ENCODE assay signal across 10 mouse cellular contexts in the genomic region with DNA sequence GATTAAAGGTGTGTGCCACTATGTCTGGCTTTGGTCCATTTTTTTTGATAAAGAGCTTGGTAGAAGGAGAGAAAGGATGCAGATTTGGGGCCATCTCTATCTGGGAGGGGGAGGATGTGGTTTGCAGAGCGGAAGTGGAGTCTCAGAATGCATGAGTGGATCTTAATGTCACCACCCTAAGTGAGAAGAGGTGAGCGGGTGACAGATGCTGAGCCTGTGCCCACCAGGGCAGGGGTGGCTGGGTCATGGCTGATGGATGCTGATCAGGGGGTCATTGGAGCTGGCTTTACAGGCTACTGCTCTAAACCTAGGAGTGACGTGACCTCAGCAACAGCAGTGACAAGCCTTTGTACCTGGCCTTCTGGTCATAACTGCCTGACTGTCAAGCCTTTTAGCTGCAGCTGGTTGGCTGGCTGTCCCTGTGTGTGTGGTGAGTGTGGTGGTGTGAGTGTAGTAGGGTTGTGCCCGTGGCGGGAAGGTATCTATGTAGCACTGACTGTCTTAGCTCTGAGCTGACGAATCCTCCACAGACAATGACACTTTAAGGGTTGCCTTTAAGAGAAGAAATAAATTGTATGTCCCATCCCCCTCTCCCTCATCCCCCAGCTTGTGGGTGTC. TPM values are rescaled to one million over a fixed set of nuclear protein-coding genes. Genes with fewer than 3 reads are reported as not detected.
A peak's percentile ranks its signal among the peaks of the same experiment; 100 is the strongest.
DNase-seq lines count a peak whose midpoint lies in the region; ATAC-seq lines count a peak whose summit lies in the region.
"Had no signal": no experiment of that assay in that cellular context is flagged by ENCODE, and none has a peak within 500 bp of the region (broad histone marks: within the 10 kb centered on the region; RNA-seq: fewer than 3 reads in every experiment).

No protein-coding gene starts in this region.

- no peak overlapping the region for H3K4me3 ChIP-seq in heart, embryonic 16.5 days (ENCODE audit: low read length)
- 0 out of 2 replicates have a peak overlapping the region, but pooled peaks have one; percentile 5 for H3K4me3 ChIP-seq in embryonic facial prominence, embryonic 10.5 days
- H3K4me3 ChIP-seq: erythroblast, embryonic 14.5 days had no signal

- H3K27me3 ChIP-seq in heart, embryonic 16.5 days (ENCODE audit: control insufficient read depth, insufficient read depth, low read length): no peaks in the 10 kb centered on the region
- H3K27me3 ChIP-seq in embryonic facial prominence, embryonic 10.5 days (replicated peaks; ENCODE audit: low read depth, poor library complexity, severe bottlenecking): 0 out of 2 replicates have a peak, but pooled peaks cover 3% of the 10 kb centered on the region

- peak overlapping the region; percentile 40; the same call in 1 of the 2 replicates for H3K27ac ChIP-seq in heart, embryonic 16.5 days (ENCODE audit: low read length)
- H3K27ac ChIP-seq in embryonic facial prominence, embryonic 10.5 days (replicated peaks): no peak overlapping the region

- peaks cover 32% of the 10 kb centered on the region for H3K4me1 ChIP-seq in heart, embryonic 16.5 days (ENCODE audit: control insufficient read depth, insufficient read depth, low read length)
- H3K4me1 ChIP-seq in embryonic facial prominence, embryonic 10.5 days: peaks cover 35% of the 10 kb centered on the region

- H3K9me3 ChIP-seq in heart, embryonic 16.5 days (replicated peaks; ENCODE audit: control insufficient read depth, low read length): no peaks in the 10 kb centered on the region
- no peaks in the 10 kb centered on the region for H3K9me3 ChIP-seq in embryonic facial prominence, embryonic 10.5 days

- ATAC-seq in heart, embryonic 16.5 days (replicated peaks; ENCODE audit: extremely low read depth, insufficient read depth, low FRiP score): no peak
- ATAC-seq in megakaryocyte-erythroid progenitor cell, adult 5-6 weeks (replicated peaks; ENCODE audit: low FRiP score, low TSS enrichment, poor library complexity, severe bottlenecking): no peak

- intact Hi-C loops in heart, postnatal 14 days (cut with DNase I): no loop called here

- 75% methylated on average over 6 of the region's 6 CpGs for WGBS in heart, embryonic 16.5 days
- WGBS in embryonic facial prominence, embryonic 10.5 days: 87% methylated on average over 6 of the region's 6 CpGs

- no peak overlapping the region for H3K4me2 ChIP-seq in heart, embryonic 16.5 days (ENCODE audit: low read depth, low read length)

- DNase-seq in heart, postnatal 14 days: no peak
- DNase-seq in CD4-positive, CD25-positive, alpha-beta regulatory T cell, adult 2 months (ENCODE audit: low read depth, low spot score): peak; percentile 87
- DNase-seq in embryonic facial prominence, embryonic 10.5 days (ENCODE audit: low spot score): no peak
- peak; percentile 25 to 46 for DNase-seq in spleen, postnatal 14 days (ENCODE audit: low spot score in 2 of 2)
- no peak for DNase-seq in frontal cortex, postnatal 14 days (ENCODE audit: low spot score in 2 of 2)
- DNase-seq in cerebellum, postnatal 14 days: no peak
- DNase-seq: right cerebral cortex, postnatal 4 days had no signal

- H3K36me3 ChIP-seq in heart, embryonic 16.5 days (ENCODE audit: control insufficient read depth, insufficient read depth): peaks cover 21% of the 10 kb centered on the region
- peaks cover 73% of the 10 kb centered on the region for H3K36me3 ChIP-seq in embryonic facial prominence, embryonic 10.5 days (replicated peaks)

- H3K9ac ChIP-seq in heart, embryonic 16.5 days (ENCODE audit: low read length): no peak overlapping the region

RNA-seq across cellular contexts. Expression of a gene that starts 1.5 kb away (rescaled TPM):
- 81.1 and 86.1 TPM in 2 replicates for polyA plus RNA-seq in heart, embryonic 16.5 days (2015; fragmentation: Nextera tagmentation; extraction: Ambion mirVana)
- total RNA-seq in heart, postnatal 14 days (2021): 100 to 1,000 TPM; 146 to 147 TPM
- 18.2 and 20.0 TPM in 2 replicates for polyA plus RNA-seq in embryonic facial prominence, embryonic 10.5 days (2016; fragmentation: Nextera tagmentation; extraction: Ambion mirVana)
- total RNA-seq in megakaryocyte-erythroid progenitor cell, adult 5-6 weeks (2014; fragmentation: Nextera tagmentation): 10.1 TPM in 1 of 2 replicates, not detected in the other
- total RNA-seq in megakaryocyte-erythroid progenitor cell, adult 5-6 weeks (2017): 15.9 TPM in 1 of 2 replicates, not detected in the other
- polyA plus RNA-seq: erythroblast, embryonic 14.5 days had no signal

RNA-seq across cellular contexts. Expression of a gene that starts 16.1 kb away (rescaled TPM):
- polyA plus RNA-seq in heart, embryonic 16.5 days (2015; fragmentation: Nextera tagmentation; extraction: Ambion mirVana): 11.4 and 14.2 TPM in 2 replicates
- total RNA-seq in heart, postnatal 14 days (2021): 10 to 100 TPM; 11.1 to 12.9 TPM
- 23.2 and 24.1 TPM in 2 replicates for polyA plus RNA-seq in embryonic facial prominence, embryonic 10.5 days (2016; fragmentation: Nextera tagmentation; extraction: Ambion mirVana)
- total RNA-seq in megakaryocyte-erythroid progenitor cell, adult 5-6 weeks (2014; fragmentation: Nextera tagmentation): 6.8 and 19.0 TPM in 2 replicates
- total RNA-seq in megakaryocyte-erythroid progenitor cell, adult 5-6 weeks (2017): 0.23 and 0.28 TPM in 2 replicates

RNA-seq across cellular contexts. Expression of a gene that starts 19.0 kb away (rescaled TPM):
- polyA plus RNA-seq in heart, embryonic 16.5 days (2015; fragmentation: Nextera tagmentation; extraction: Ambion mirVana): 359 and 395 TPM in 2 replicates
- 100 to 1,000 TPM; 161 to 169 TPM for total RNA-seq in heart, postnatal 14 days (2021)
- 634 and 654 TPM in 2 replicates for polyA plus RNA-seq in embryonic facial prominence, embryonic 10.5 days (2016; fragmentation: Nextera tagmentation; extraction: Ambion mirVana)
- 226 and 360 TPM in 2 replicates for total RNA-seq in megakaryocyte-erythroid progenitor cell, adult 5-6 weeks (2014; fragmentation: Nextera tagmentation)
- total RNA-seq in megakaryocyte-erythroid progenitor cell, adult 5-6 weeks (2017): 171 and 175 TPM in 2 replicates

RNA-seq across cellular contexts. Expression of a gene that starts 21.0 kb away (rescaled TPM):
- polyA plus RNA-seq in heart, embryonic 16.5 days (2015; fragmentation: Nextera tagmentation; extraction: Ambion mirVana): 2.1 and 2.8 TPM in 2 replicates
- total RNA-seq in heart, postnatal 14 days (2021): 10 to 100 TPM; 58.1 to 61.7 TPM
- 2.1 and 2.2 TPM in 2 replicates for polyA plus RNA-seq in embryonic facial prominence, embryonic 10.5 days (2016; fragmentation: Nextera tagmentation; extraction: Ambion mirVana)
- 5.4 and 6.1 TPM in 2 replicates for total RNA-seq in megakaryocyte-erythroid progenitor cell, adult 5-6 weeks (2014; fragmentation: Nextera tagmentation)
- 4.8 and 5.4 TPM in 2 replicates for total RNA-seq in megakaryocyte-erythroid progenitor cell, adult 5-6 weeks (2017)

RNA-seq across cellular contexts. Expression of a gene that starts 54.7 kb away (rescaled TPM):
- polyA plus RNA-seq in heart, embryonic 16.5 days (2015; fragmentation: Nextera tagmentation; extraction: Ambion mirVana): 0.70 and 0.79 TPM in 2 replicates
- 1 to 10 TPM in 1 of 2 experiments, under 1 TPM in 1; 0.93 to 1.2 TPM for total RNA-seq in heart, postnatal 14 days (2021)
- polyA plus RNA-seq in embryonic facial prominence, embryonic 10.5 days (2016; fragmentation: Nextera tagmentation; extraction: Ambion mirVana): 13.0 and 14.4 TPM in 2 replicates
- 2.6 and 2.9 TPM in 2 replicates for total RNA-seq in megakaryocyte-erythroid progenitor cell, adult 5-6 weeks (2014; fragmentation: Nextera tagmentation)
- total RNA-seq in megakaryocyte-erythroid progenitor cell, adult 5-6 weeks (2017): 0.61 and 2.6 TPM in 2 replicates

Comparison
In these comparisons a context has a peak if more than half of its experiments do, and no peak if none do; other contexts are left out.
1. DNase-seq: peak in CD4-positive, CD25-positive, alpha-beta regulatory T cell, adult 2 months (single experiment) and spleen, postnatal 14 days (2 of 2); none in heart, postnatal 14 days (0 of 2), embryonic facial prominence, embryonic 10.5 days (single experiment), frontal cortex, postnatal 14 days (0 of 2) and cerebellum, postnatal 14 days (0 of 2).
2. RNA of a gene that starts 1.5 kb away (total RNA-seq): 146 to 147 TPM in heart, postnatal 14 days; 10.1 to 15.9 TPM in megakaryocyte-erythroid progenitor cell, adult 5-6 weeks; every median in the first group is over 4 times any median in the second.